Mouse (Mus musculus): Measurements from ENCODE around the gene Tead4.

Tead4 gene

DNA sequence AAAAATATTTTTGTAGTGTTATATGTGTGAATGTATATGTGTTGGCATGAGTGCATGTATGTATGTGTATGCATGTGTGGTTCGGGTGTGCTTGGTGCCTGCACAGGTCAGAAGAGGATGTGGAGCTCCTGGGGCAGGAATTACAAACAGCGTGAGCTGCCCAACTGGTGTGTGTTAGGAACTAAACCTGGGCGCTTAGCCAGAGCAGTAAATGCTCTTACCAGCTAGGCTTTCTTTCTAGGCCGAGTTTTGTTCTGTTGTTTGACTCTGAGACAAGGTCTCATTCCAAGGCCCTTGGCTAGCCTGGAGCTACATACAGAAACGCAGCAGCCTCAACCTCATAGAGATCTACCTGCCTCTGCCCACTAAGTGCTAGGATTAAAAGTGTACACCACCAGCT, 9.3 kb downstream of the Tead4 start:
- no peak for DNase-seq (ENCODE audit: low spot score)

- DNase-seq (ENCODE audit: low spot score): no peak
These were observed 11.9 kb downstream of the Tead4 start for GRCm38 (mm10) chr6:128288681-128289080.

DNA sequence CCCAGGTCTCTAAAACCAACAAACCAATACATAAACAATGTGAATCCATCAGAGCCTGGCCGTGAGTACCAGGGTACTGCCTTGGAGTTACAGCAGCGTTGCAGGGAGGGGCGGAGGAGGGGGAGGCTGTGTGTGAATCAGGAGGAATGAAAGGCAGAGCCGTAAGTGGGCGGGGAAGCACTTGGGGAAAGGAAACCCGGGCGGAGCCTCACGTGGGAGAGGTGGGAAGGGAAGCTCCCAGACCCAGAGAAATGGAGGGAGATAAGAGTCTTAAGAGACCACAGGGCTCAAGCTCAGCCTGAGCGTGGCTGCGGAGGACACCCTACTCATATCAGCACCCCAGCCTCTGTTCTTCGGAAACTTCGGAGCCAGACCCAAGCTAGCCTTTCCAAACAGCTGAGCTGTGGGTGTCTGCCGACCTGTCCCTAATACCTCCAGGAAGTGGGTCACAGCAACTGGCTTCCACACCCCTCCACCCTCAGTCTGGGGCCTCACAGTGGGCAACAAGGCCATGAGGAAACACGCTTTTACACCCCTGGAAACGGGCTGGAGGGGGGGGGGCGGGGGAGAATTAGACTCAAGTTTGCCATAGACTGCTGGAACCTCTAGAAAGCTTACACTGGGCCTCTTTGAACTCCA, 14.7 kb downstream of the Tead4 start:
- no peak for DNase-seq (ENCODE audit: low spot score)

- DNase-seq (ENCODE audit: low spot score): no peak
These were observed 18.5 kb downstream of the Tead4 start for GRCm38 (mm10) chr6:128282126-128282525.

DNA sequence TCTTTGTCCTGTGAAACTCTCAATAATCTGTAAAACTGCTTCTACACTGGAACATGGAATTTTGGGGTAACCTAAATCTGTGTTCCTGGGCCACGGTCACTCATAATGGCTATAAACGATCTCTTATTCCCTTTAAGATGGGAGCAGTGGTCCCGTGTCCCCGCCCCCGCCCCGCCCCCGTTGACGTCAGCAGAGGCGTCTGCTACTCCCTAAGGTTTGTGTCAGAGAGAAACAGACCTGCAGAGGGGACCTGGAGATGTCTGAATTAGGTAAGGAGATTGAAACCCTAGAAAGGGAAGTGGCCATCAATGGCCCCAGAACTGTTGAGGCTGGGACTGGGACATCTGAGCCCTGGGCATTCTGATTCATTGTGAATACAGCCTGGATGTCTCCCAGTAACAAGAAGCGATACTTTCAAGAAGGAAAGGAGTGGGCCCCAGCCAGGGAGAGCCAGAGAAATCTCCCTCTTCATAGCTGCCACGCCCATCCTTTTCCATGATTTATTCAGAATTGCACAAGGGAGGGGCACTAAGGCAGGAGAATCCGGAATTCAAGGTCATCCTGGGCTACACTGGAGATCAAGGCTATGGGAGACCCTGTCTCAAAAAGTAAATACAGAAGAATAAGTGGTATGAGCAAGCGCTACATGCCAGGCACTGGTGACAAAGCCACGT, 20.0 kb downstream of the Tead4 start:
- DNase-seq (ENCODE audit: low spot score): no peak

- DNase-seq (ENCODE audit: low spot score): no peak
These were observed 21.0 kb downstream of the Tead4 start for GRCm38 (mm10) chr6:128279608-128280007.

- DNase-seq (ENCODE audit: low spot score): no peak
These were observed 21.5 kb downstream of the Tead4 start for GRCm38 (mm10) chr6:128279099-128279498.

DNA sequence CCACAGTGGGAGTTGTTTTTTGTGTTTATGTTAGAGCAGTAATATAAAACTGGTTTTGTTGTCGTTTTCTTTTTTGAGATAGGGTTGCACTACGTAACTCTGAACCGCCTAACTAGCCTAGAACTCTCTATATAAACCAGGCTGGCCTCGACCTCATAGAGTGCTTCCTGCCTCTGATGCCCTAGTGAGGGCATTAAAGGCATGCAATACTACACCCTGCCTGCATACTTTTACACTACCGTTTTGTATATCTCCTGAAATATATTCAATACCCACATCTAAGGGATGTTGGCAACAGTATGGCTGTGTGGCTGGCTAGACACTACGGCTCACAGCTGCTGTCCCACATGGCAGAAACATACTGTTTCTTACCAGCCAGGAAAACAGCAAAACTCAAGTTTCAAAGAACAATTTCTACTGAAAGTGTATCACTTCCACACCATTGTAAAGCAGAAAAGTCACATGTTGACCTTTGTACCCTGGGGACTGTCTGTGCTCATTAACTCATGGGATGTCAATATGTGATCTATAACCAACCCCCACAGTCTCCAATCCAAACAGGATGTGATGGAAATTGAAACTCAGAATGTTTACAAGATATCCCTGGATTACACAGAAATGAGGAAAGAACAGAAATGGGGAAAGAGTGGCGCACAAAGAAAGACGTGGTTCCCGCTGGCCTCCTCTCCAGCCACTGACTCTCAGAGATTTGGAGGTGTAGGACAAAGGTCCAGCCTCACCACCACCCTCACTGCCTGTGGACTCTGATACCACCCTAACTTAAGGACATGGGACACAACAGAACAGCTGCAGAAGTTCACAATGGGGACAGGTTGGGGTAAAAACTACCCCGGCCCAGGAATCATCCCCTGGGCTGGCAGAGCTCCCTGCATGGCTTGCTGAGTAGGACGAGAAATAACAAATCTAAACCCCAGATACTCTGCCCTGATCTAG, 23.2 kb downstream of the Tead4 start:
- no peak for DNase-seq (ENCODE audit: low spot score)

DNA sequence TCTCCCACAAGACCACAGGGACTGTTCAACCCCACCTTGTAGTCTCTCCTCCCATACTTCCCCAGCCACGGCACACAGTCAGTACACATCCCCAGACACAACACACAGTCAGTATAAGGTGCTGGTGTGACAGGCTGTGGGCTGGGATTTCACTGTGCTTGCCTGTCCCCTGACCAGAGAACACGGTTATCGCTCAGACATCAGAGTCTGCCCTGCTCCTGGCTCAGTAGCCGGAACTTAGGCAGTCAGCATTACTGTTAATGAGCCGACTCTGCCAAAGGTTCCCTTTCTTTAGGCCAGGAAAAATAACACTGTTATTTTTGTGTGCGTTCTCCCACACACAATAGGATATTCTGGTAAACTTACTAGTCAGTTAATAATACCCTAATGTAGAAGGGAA, 24.3 kb downstream of the Tead4 start:
- no peak for DNase-seq (ENCODE audit: low spot score)

GRCm38 (mm10) chr6:128275506-128276064, 25.0 kb downstream of the Tead4 start:
- DNase-seq (ENCODE audit: low spot score): no peak

DNA sequence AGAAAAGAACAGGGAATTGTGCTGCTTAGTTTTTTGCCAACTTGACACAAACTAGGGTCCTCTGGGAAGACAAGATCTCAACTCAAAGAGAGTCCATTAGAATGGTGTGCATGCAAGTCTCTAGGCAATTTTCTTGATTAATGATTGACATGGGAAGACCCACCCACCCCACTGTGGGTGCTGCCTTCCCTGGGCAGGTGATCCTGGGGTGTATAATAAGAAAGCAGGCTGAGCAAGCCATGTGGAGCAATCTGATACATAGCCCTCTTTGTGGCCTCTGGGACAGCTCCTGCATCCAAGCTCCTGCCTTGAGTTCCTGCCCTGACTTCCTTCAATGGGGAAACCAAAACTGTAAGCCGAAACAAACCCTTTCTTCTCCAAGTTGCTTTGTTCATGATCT, 27.1 kb downstream of the Tead4 start:
- no peak for DNase-seq (ENCODE audit: low spot score)

- no peak for DNase-seq (ENCODE audit: low spot score)
These were observed 27.9 kb downstream of the Tead4 start for GRCm38 (mm10) chr6:128272754-128273153.

- DNase-seq (ENCODE audit: low spot score): no peak
These were observed 30.8 kb downstream of the Tead4 start for GRCm38 (mm10) chr6:128269850-128270249.

DNA sequence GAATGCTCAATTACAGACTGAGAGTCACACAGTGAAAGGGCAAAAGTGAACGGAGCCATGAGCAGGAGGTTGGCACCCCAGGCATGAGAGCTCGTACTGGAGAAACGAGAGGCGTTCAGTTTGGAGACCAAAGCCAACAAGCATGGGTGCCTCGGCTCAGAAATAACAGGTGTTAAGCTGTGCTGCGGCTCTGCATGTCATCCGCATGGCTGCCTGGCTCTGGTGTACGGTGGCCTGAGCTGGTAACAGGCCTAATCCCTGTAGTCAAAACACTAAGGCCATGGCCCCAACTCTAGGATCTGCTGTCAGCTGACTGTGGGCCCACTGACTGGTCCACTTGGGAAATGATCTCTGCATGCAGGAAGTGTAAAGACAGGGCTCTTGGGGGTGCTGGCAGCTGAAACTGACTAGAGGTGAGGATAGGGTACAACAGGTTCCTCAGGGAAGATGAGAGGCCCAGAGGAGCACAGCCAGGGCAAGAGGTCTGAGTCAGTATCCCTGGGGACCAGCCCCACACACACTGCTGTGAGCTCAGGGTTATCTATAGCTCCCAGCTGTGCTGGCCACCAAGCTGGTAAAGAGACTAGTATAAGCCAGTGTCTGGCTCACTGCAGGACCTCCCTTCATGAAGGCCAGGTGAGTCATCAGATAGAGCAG, 35.6 kb downstream of the Tead4 start:
- DNase-seq (ENCODE audit: low spot score): no peak

DNA sequence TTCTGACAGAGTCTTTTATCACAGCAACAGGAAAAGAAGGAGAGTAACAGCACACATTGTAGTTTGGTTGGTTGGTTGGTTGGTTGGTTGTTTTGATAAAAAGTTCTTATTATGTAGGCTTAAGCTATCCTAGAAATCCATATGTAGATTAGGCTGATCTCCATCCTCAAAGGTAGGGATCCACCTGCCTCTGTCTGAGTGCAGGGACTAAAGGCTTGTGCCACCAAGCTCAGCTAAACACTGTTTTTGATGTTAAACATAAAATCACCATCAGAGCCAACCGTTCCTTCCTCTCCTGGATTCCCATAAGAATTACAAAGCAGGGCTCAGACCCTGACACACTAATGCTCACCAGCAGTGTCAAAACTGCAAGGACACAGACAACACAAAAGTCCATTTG, 39.1 kb downstream of the Tead4 start:
- DNase-seq (ENCODE audit: low spot score): no peak

- no peak for DNase-seq (ENCODE audit: low spot score)
These were observed 41.4 kb downstream of the Tead4 start for GRCm38 (mm10) chr6:128259252-128259651.

DNA sequence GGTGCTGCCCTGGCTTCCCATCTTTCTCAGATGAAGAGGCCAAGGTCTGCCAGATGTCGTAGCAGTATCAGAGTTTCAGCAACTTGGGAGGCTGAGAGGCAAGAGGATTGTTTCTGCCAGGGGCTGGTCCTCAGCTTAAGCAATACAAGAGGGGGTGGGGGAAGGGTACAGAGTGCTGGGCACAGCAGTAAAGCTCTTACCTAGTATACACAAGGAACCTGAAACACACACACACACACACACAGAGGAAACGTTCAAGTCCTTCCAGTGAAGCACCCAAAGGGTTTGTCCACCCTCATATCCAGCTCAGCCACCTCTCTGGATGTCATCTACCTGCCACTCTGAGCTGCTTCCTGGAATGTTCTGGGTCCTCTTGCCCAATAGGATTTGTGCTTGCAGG, 44.7 kb downstream of the Tead4 start:
- no peak for DNase-seq (ENCODE audit: low spot score)

DNA sequence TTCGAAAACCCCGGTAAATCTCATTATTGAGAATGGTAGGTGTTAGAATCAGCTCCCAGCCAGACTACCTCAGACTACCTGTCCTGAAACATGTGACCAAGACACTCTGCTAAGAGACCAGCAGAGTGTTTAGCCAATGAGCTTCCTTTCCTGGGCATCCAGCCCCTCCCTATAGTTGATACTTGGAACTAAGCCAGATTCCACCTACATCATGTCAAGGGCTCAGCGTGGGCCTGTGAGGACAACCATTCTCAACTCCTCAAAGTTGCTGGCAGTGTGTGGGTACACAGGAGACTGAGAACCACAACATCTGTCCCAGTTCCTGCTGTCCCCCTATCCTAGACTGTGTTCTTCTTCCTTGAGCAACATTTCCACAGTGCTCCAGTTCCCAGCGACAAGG, 45.3 kb downstream of the Tead4 start:
- DNase-seq (ENCODE audit: low spot score): no peak

GRCm38 (mm10) chr6:128254551-128254950, 46.1 kb downstream of the Tead4 start:
- DNase-seq (ENCODE audit: low spot score): no peak

DNA sequence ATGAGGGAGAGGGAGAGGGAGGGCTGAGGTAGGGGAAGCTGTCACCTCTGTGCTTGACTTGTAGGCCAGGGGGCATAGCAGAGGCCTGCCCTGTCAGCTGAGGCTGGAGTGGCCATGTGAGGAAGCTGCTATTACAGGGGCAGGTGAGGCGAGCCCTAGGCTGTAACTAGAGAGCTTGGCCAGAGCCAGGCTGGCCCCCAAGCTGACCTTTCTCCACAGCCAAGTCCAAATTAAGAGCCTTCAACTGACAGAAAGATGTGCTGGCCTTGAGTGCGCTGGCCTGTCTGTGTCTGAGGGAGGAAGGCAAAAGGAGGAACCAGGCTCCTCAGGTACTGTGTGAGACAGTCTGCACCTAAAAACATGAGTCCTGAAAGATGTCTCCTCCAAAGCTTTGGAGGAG, 47.5 kb downstream of the Tead4 start:
- no peak for DNase-seq (ENCODE audit: low spot score)

GRCm38 (mm10) chr6:128250596-128250995, 50.0 kb downstream of the Tead4 start:
- DNase-seq (ENCODE audit: low spot score): no peak

Data from urinary bladder, postnatal 10 days (tissue).